Mouse (Mus musculus): ENCODE results near the gene Nbea.

DNA sequence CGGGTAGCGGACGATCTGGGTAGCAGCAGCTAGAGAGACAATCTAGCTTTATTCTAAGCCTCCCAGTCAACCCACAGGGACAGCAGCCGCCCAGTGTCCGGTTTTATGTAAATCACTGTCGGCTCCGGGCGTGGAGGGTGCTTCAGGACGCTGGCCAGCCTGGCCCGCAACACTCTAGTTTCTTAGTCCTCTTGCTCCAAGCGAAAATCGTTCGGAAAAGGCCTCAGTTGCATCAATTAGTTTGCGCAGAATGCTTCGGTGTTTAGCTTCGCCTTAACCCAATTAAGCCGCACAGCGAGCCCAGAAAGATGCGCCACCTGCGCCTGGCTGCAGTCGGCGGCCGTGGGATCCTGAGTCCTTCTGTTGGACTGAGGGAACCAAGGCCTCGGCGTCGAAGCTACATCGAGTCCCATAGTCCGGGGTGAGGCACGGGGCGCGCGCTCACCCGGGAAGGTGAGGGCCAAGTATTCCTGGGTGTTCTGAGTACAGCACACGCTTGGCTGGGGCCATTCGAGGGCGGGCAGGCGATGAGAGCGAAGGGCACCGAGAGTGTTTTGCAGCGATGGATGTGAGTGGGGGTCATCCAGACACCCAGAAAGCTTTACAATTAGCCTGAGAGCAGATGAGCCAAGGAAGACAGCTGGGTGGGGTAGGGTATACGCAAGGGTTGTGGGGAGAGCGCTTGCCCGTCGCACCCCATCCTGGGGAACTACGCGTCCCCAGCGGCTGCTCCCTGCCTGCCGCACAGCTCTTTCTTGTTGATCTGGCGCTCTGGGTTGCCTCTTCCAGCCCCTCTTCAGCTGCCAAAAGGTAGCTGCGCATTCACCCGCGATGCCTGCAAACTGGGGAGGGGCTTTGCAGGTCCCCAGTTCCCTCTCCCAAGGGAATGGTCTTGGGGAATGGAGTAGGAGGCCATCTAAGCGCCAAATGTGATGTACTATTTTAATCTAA lies 403.1 kb downstream of the Nbea start:
- TF ChIP-seq CTCF (IDR thresholded peaks at IDR 0.05; ENCODE audit: low read depth), result no peak
- no peak for TF ChIP-seq EP300 (IDR thresholded peaks at IDR 0.05; ENCODE audit: low read depth)

All from heart, postnatal 0 days (tissue).